Mouse (Mus musculus) left cerebral cortex, postnatal 10 days (tissue): ENCODE measurements at regions not wholly inside any gene's neighbourhood (a gene's known extent, or its start where the extent isn't known, plus 50 kb on each side); places are given as distances from the start of the nearest gene placed in this dataset.

ENCODE experiments used
- DNase-seq, 2 experiments: peaks; one replicate each; pipeline ENCODE4 v3.0.0; 2021 to 2022; ENCODE audit warnings: low spot score in 2 of 2, mixed read lengths in 1 of 2; ENCODE audit errors: extremely low spot score in 1 of 2
- intact Hi-C: fragments of 180-260 bp; cut with DNase I; formaldehyde crosslinking; loops from one replicate; pipeline ENCODE4 v1.15.1; 2025

DNA sequence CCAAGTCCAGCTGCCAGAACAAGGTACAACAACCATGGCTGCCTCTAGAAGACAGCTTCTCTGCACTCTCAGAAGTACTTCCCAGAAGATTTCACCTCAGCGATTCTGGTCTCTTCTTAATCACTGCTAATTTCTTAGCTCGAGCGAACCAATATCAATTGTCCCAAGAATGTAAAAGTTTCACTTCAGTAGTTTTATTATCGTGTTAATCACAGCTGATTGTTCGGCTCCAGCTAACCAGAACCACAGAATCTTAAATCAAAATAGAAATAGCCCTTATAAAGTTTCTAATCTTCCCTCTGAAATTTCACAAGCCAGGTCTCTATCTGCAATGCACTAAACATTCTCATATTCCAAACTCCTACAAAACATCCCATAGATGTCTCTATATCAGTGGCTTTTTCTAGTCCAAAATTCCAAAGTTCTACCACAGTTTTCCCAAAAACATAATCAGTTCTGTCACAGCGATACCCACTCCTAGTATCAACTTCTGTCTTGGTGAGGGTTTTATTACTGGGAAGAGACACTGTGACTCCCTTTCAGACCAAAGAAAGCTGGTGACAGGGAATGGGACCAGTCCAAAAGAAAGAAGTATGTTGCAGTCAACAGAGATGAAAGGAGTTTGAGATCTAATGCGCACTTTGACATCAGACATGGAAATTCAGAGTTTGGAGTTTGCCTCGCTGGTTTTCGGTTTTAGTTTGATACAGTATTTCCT, 130.2 kb downstream of the Gm10283 start:
- intact Hi-C loops, result no loop called here
- DNase-seq, result no peak

DNA sequence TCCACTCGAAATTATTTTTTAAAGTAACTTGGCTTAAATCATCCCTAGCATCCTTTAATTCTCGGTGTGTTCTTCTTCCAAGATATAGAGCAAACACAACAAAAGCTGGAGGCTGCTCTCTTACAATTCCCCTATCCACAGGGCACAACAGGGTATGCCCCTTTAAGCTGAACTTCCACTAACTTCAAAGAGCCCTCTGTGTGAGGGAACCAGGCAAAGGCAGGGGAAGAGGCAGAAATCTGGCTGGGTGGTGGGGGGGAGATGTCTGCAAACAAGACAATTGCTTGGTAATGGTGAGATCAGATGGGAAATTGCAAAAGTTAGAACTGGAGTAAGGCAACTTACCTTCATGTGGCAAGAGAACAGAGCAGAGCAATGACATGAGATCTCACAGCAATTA, 154.7 kb downstream of the Gm10283 start:
- DNase-seq, result no peak
- intact Hi-C loops, result no loop called here

- intact Hi-C loops, result no loop called here
Observed at GRCm38 (mm10) chr8:60345830-60346420, 157.1 kb downstream of the Gm10283 start.

DNA sequence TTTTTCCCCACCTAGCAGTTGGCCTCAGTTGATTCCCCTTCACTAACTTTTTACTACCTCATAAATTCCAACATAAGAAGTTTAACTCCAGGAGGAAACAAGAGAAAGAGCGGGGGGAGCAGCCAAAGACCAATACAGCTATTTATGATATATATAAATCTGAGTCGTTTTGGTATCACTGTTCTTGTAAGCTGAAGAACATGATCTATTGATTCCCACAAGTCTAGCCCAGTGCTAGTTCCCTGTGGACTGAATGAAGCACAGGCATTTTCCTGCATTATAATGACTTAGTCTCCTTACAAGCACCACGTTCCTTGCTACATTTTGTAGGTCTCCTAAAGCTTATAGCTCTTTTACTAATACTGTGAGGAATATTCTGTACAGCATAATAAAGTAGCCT, 187.5 kb downstream of the Gm10283 start:
- intact Hi-C loops, result loop anchor here (10.0 kb wide), 1 partner anchor 1391 kb away; no protein-coding TSS in a partner anchor
- DNase-seq, result no peak

More at GRCm38 (mm10) chr8:60345830-60346420, 157.1 kb downstream of the Gm10283 start:
- no peak for DNase-seq

GRCm38 (mm10) chr8:60313977-60314854, 188.8 kb downstream of the Gm10283 start:
- intact Hi-C loops, result loop anchor here (10.0 kb wide), 1 partner anchor 1389 kb away; no protein-coding TSS in a partner anchor
- no peak for DNase-seq

- DNase-seq, result no peak
- intact Hi-C loops, result loop anchor here (10.0 kb wide), 1 partner anchor 1385 kb away; no protein-coding TSS in a partner anchor
Observed at GRCm38 (mm10) chr8:60310136-60310535, 192.9 kb downstream of the Gm10283 start.

GRCm38 (mm10) chr8:60301282-60301681, 201.7 kb downstream of the Gm10283 start:
- DNase-seq, result no peak
- intact Hi-C loops, result no loop called here

GRCm38 (mm10) chr8:60277211-60277801, 225.7 kb downstream of the Gm10283 start:
- intact Hi-C loops, result no loop called here
- no peak for DNase-seq

DNA sequence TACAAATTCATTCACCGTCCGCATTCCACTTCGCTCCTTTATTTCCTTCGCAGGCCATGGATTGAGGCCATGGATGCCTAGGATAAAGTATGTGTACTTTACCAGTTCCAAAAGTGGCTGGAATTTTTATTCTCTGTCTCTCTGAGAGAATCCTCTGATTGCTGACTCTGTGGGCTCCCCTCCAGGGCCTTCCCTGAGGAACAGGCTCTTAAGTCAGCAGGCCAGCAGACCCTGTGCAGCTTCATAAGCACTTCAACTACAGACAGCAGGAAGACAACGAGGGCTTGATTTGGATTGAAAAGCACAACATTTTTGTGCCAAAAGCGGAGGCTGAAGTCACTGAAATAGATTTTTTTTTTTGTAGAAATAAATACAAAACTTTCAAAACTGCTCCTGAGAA, 252.7 kb downstream of the Gm10283 start:
- no peak for DNase-seq
- intact Hi-C loops, result no loop called here

- DNase-seq, result no peak
- intact Hi-C loops, result no loop called here
Observed at GRCm38 (mm10) chr8:60249704-60250103, 253.3 kb downstream of the Gm10283 start.

GRCm38 (mm10) chr8:60247601-60248000, 255.4 kb downstream of the Gm10283 start:
- no peak for DNase-seq
- intact Hi-C loops, result no loop called here

GRCm38 (mm10) chr8:60241366-60241765, 261.6 kb downstream of the Gm10283 start:
- DNase-seq, result no peak
- intact Hi-C loops, result no loop called here

DNA sequence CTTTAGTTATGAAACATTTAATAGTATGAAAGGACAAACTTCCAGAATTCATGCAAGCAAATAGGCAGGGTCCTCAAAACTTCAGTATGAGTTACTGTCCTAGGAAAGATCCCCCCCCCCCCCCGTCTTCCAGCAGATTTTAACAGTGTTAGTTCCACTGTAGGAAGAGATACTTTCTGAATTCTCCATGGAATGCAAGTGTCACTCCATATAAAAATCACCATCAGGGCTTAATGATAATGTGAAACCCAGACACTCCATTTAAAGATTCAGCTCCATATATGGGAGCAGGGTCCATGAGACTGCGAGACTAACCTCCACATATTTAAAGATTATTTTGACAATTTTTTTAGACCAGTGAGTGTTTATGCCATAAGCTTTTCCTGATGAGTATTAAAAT, 282.1 kb downstream of the Gm10283 start:
- intact Hi-C loops, result no loop called here
- DNase-seq, result no peak

DNA sequence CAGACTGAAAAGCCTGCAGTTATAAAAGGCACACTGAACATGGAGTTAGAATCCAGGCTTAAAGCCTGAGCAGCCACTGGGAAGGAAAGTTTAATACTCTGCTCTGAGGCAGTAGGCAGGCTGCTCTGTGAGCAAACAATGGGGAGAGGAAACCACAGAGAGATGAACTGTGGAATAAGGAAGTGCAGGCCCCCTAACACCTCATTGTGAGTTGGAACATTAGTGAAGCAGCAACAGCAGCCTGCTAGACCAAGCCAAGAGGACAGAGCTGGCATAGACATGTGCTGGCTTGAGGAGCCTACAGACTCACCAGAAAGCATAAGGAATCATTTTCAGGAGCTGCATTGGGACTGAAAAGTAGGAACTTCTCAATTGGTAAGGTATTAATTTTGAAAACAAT, 307.4 kb downstream of the Gm10283 start:
- DNase-seq, result no peak
- intact Hi-C loops, result no loop called here

GRCm38 (mm10) chr8:60167716-60168272, 335.2 kb downstream of the Gm10283 start:
- intact Hi-C loops, result no loop called here
- no peak for DNase-seq
